Mouse (Mus musculus): ENCODE measurements around the gene Tent4b.

DNA sequence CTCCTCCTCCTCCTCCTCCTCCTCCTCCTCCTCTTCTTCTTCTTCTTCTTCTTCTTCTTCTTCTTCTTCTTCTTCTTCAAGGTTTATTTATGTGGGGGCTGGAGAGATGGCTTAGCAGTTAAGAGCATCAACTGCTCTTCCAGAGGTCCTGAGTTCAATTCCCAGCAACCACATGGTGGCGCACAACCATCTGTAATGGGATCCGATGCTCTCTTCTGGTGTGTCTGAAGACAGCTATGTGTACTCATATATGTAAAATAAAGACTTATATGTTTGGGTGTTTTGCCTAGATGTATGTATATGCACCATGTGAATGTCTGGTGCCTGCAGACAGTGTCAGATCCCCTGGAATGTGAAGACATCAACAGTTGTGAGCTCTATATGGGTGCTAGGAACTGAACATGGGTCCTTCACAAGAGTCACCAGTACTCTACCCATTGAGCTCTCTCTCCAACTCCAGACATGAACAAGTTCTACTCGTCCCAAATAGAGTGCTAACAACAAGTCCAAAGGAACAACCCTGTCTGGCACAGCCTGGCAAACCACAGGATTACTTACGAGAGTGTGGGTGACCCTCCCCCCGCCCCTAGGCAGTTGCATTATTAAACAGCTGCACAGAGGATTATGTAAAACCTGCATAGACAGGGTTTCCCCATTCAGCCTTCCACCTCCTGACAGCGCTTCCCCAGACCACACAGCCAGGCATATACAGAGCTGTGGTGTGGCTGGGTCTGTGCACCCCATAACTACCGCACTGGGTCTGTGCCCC is 70.3 kb downstream of the Tent4b start:
- no peak for TF ChIP-seq CTCF (IDR thresholded peaks at IDR 0.05; ENCODE audit: borderline replicate concordance, insufficient read depth, low read length)
- no peak for TF ChIP-seq POLR2A (IDR thresholded peaks at IDR 0.05; ENCODE audit: low read depth, low read length)
